Mouse (Mus musculus) embryonic facial prominence, embryonic 14.5 days (tissue): ENCODE measurements around the gene Mettl1. TPM values are rescaled to one million over a fixed set of nuclear protein-coding genes. Genes with fewer than 3 reads are reported as not detected.
"Not testable (repeated sequence)": the region's sequence is repeated elsewhere in the genome, so short reads cannot be mapped to it uniquely, and the experiment has no call there.

ENCODE experiments used
- ATAC-seq: fragments of 200-750 bp; cut with Nextera tagmentation; 2 replicates; pipeline ENCODE4 v1.8.0; 2017; ENCODE audit warnings: low read depth, moderate number of reproducible peaks, moderate TSS enrichment
- DNase-seq: peaks from one replicate; pipeline ENCODE4 v3.0.0-alpha.2; 2015; ENCODE audit warnings: low spot score
- H3K27ac ChIP-seq: fragments of 300-500 bp; sonication (generic); replicated peaks from 2 replicates; pipeline ENCODE4 v1.5.1; 2014; ENCODE audit warnings: low read depth, mild to moderate bottlenecking, low read length, moderate library complexity
- H3K27me3 ChIP-seq: fragments of 300-500 bp; sonication (generic); replicated peaks from 2 replicates; pipeline ENCODE4 v1.6.1; 2014; ENCODE audit warnings: low read length; ENCODE audit not compliant: control insufficient read depth, insufficient read depth
- H3K36me3 ChIP-seq: fragments of 300-500 bp; sonication (generic); 2 replicates; pipeline ENCODE4 v1.6.1; 2014; ENCODE audit warnings: low read length, mixed read lengths; ENCODE audit not compliant: control insufficient read depth, insufficient read depth
- H3K4me1 ChIP-seq: fragments of 300-500 bp; sonication (generic); 2 replicates; pipeline ENCODE4 v1.6.1; 2014; ENCODE audit warnings: antibody characterized with exemption, low read length; ENCODE audit not compliant: control insufficient read depth, insufficient read depth
- H3K4me2 ChIP-seq: fragments of 300-500 bp; sonication (generic); 2 replicates; pipeline ENCODE4 v1.6.1; 2014; ENCODE audit warnings: low read depth, mild to moderate bottlenecking, low read length, moderate library complexity, mixed read lengths
- H3K4me3 ChIP-seq: fragments of 300-500 bp; sonication (generic); 2 replicates; pipeline ENCODE4 v1.5.1; 2014; ENCODE audit warnings: low read depth, mild to moderate bottlenecking, low read length
- H3K9ac ChIP-seq: fragments of 300-500 bp; sonication (generic); 2 replicates; pipeline ENCODE4 v1.6.1; 2014; ENCODE audit warnings: low read depth, mild to moderate bottlenecking, low read length, moderate library complexity, mixed read lengths
- H3K9me3 ChIP-seq: fragments of 300-500 bp; sonication (generic); 2 replicates; pipeline ENCODE4 v1.6.1; 2016; ENCODE audit warnings: low read length; ENCODE audit not compliant: control insufficient read depth
- WGBS: fragments of 180-500 bp; shearing (Covaris S2); extraction: QIAGEN DNeasy Blood & Tissue Kit; methylation state at CpG from one replicate; pipeline ENCODE4 v1.1.7; 2014; 5-methylcytosine and 5-hydroxymethylcytosine counted together
- polyA plus RNA-seq: library from polyadenylated mRNA; unstranded; fragments of >200 nt; fragmentation: Nextera tagmentation; extraction: Ambion mirVana; gene quantifications from 2 replicates; pipeline ENCODE4 v1.2.1, GENCODE M21; 2014

Gene Mettl1
- polyA plus RNA-seq, 1 experiment from 2014 or later: 47.7 TPM

- ATAC-seq: no peak
- DNase-seq: no peak
- H3K9me3 ChIP-seq: no peaks in the 10 kb centered on the region
- H3K4me2 ChIP-seq: no peak overlapping the region
- H3K27me3 ChIP-seq: 0 out of 2 replicates have a peak, but pooled peaks cover 4% of the 10 kb centered on the region
- H3K4me3 ChIP-seq: no peak overlapping the region
- 84% methylated on average over 9 of the region's 9 CpGs for WGBS
- no peak overlapping the region for H3K27ac ChIP-seq
- no peak overlapping the region for H3K9ac ChIP-seq
- peaks cover 21% of the 10 kb centered on the region for H3K4me1 ChIP-seq
- H3K36me3 ChIP-seq: peaks cover 45% of the 10 kb centered on the region
Observed at GRCm38 (mm10) chr10:127065981-127066380, 24.8 kb downstream of the Mettl1 start.

- ATAC-seq: no peak
- Histone ChIP-seq H3K4me2 (no peak overlapping the region), H3K27me3 (0 out of 2 replicates have a peak, but pooled peaks cover 1% of the 10 kb centered on the region), H3K4me1 (peaks cover 25% of the 10 kb centered on the region), H3K27ac (no peak overlapping the region), H3K9me3 (no peaks in the 10 kb centered on the region), H3K4me3 (no peak overlapping the region), H3K36me3 (peaks cover 45% of the 10 kb centered on the region), H3K9ac (no peak overlapping the region)
- WGBS: 89% methylated on average over 14 of the region's 14 CpGs
- no peak for DNase-seq
Observed at GRCm38 (mm10) chr10:127066519-127067018, 25.4 kb downstream of the Mettl1 start.

GRCm38 (mm10) chr10:127068360-127069038 lies 27.3 kb downstream of the Mettl1 start:
- 70% methylated on average over 9 of the region's 9 CpGs for WGBS
- peak overlapping the region; percentile 91 for H3K27ac ChIP-seq
- peak overlapping the region; percentile 76 for H3K4me2 ChIP-seq
- ATAC-seq (no peak), DNase-seq (no peak)
- no peaks in the 10 kb centered on the region for H3K9me3 ChIP-seq
- H3K9ac ChIP-seq: peak overlapping the region; percentile 73
- H3K4me3 ChIP-seq: peak overlapping the region; percentile 62
- peaks cover 22% of the 10 kb centered on the region for H3K4me1 ChIP-seq
- H3K27me3 ChIP-seq: no peaks in the 10 kb centered on the region
- peaks cover 45% of the 10 kb centered on the region for H3K36me3 ChIP-seq

GRCm38 (mm10) chr10:127069281-127070189 lies 28.3 kb downstream of the Mettl1 start:
- ATAC-seq (peak; percentile 70), DNase-seq (peak; percentile 87)
- WGBS: 7% methylated on average over 30 of the region's 30 CpGs
- H3K4me2 ChIP-seq: peak overlapping the region; percentile 76
- H3K9me3 ChIP-seq: no peaks in the 10 kb centered on the region
- peak overlapping the region; percentile 91 for H3K27ac ChIP-seq
- peak overlapping the region; percentile 73 for H3K9ac ChIP-seq
- no peaks in the 10 kb centered on the region for H3K27me3 ChIP-seq
- peaks cover 44% of the 10 kb centered on the region for H3K36me3 ChIP-seq
- peaks cover 22% of the 10 kb centered on the region for H3K4me1 ChIP-seq
- H3K4me3 ChIP-seq: peak overlapping the region; percentile 62

GRCm38 (mm10) chr10:127070190-127071121 lies 29.2 kb downstream of the Mettl1 start, which contains the start of gene Tspan31:
Gene Tspan31 (minus strand): TSS chr10:127070264.
- peak within 1 kb of the TSS; percentile 73 for H3K9ac ChIP-seq
- no peaks in the 10 kb centered on the region for H3K9me3 ChIP-seq
- ATAC-seq: peak; percentile 93
- H3K27ac ChIP-seq: peak within 1 kb of the TSS; percentile 91
- peak within 1 kb of the TSS; percentile 86 for H3K4me2 ChIP-seq
- H3K36me3 ChIP-seq: peaks cover 35% of the 10 kb centered on the region
- peak within 1 kb of the TSS; percentile 62 for H3K4me3 ChIP-seq
- H3K27me3 ChIP-seq: peaks cover 6% of the 10 kb centered on the region; the same call in 1 of the 2 replicates
- peaks cover 16% of the 10 kb centered on the region for H3K4me1 ChIP-seq
- DNase-seq: peak; percentile 99
- 2% methylated on average over 36 of the region's 36 CpGs for WGBS

GRCm38 (mm10) chr10:127071203-127071602 lies 30.0 kb downstream of the Mettl1 start:
- Histone ChIP-seq H3K4me3 (peak overlapping the region; percentile 62), H3K4me1 (peaks cover 16% of the 10 kb centered on the region), H3K36me3 (peaks cover 28% of the 10 kb centered on the region), H3K9ac (peak overlapping the region; percentile 73), H3K4me2 (peak overlapping the region; percentile 86), H3K27me3 (peaks cover 12% of the 10 kb centered on the region), H3K27ac (peak overlapping the region; percentile 82; the same call in 1 of the 2 replicates), H3K9me3 (no peaks in the 10 kb centered on the region)
- DNase-seq (no peak), ATAC-seq (no peak)
- 69% methylated on average over 9 of the region's 9 CpGs for WGBS

- WGBS: 86% methylated on average over 4 of the region's 4 CpGs
- H3K4me3 ChIP-seq, H3K4me2 ChIP-seq, H3K9me3 ChIP-seq, H3K9ac ChIP-seq, H3K27ac ChIP-seq, ATAC-seq, DNase-seq: not testable (repeated sequence)
- Histone ChIP-seq H3K4me1 (peaks cover 16% of the 10 kb centered on the region), H3K36me3 (peaks cover 17% of the 10 kb centered on the region), H3K27me3 (peaks cover 22% of the 10 kb centered on the region)
Observed at GRCm38 (mm10) chr10:127072270-127072669, 31.1 kb downstream of the Mettl1 start.
